Mouse (Mus musculus): ENCODE measurements at regions not wholly inside any gene's neighbourhood (a gene's known extent, or its start where the extent isn't known, plus 50 kb on each side); places are given as distances from the start of the nearest gene placed in this dataset.

DNA sequence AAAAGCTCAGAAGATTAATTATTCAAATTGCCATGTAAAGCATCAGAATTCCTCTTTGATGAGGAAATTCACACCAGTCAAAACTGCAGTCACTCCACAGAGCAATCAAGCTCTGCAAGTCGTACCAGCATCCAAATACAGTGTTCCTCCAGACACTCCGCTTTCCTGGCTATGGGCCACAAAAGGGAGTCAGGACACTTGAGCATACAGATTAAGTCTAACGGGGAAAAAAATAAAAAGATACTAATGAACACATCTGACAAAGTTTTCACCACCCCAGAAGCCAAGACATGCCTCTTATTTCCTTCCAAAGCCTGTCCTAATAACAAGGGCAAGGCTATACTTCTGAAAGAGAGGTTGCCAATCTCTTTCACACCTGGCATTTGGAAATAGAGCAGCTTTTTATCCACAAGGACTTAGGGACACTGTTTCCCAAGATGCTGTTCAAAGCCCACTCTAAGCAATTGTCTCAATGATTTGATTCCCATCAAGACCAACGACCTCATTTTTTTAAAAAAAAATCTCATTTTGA is 485.5 kb upstream of the Pou3f2 start:
- Histone ChIP-seq H3K4me3 (ENCODE audit: low read depth, low read length) (no peak overlapping the region), H3K4me2 (ENCODE audit: low read length) (peak overlapping the region; percentile 33; the same call in 1 of the 2 replicates), H3K9ac (ENCODE audit: low read length) (no peak overlapping the region), H3K36me3 (ENCODE audit: control insufficient read depth, insufficient read depth, low read length) (no peaks in the 10 kb centered on the region), H3K27ac (ENCODE audit: low read depth, low read length) (peak overlapping the region; percentile 57; the same call in 1 of the 2 replicates), H3K9me3 (replicated peaks; ENCODE audit: control insufficient read depth, low read length) (no peaks in the 10 kb centered on the region), H3K27me3 (replicated peaks; ENCODE audit: control insufficient read depth, insufficient read depth, low read length) (no peaks in the 10 kb centered on the region), H3K4me1 (ENCODE audit: control insufficient read depth, insufficient read depth, low read length) (peaks cover 20% of the 10 kb centered on the region)
- 13% methylated on average over 4 of the region's 4 CpGs for WGBS
- peak; percentile 81 for ATAC-seq
- peak; percentile 93 for DNase-seq (ENCODE audit: low spot score)

- ATAC-seq: peak; percentile 70
- no peaks in the 10 kb centered on the region for H3K36me3 ChIP-seq (ENCODE audit: control insufficient read depth, insufficient read depth, low read length)
- peak overlapping the region; percentile 33 for H3K4me2 ChIP-seq (ENCODE audit: low read length)
- no peak overlapping the region for H3K4me3 ChIP-seq (ENCODE audit: low read depth, low read length)
- H3K27me3 ChIP-seq (replicated peaks; ENCODE audit: control insufficient read depth, insufficient read depth, low read length): no peaks in the 10 kb centered on the region
- DNase-seq (ENCODE audit: low spot score): peak; percentile 81
- WGBS: 9% methylated on average over 11 of the region's 11 CpGs
- peak overlapping the region; percentile 57 for H3K27ac ChIP-seq (ENCODE audit: low read depth, low read length)
- H3K9me3 ChIP-seq (replicated peaks; ENCODE audit: control insufficient read depth, low read length): no peaks in the 10 kb centered on the region
- peaks cover 20% of the 10 kb centered on the region for H3K4me1 ChIP-seq (ENCODE audit: control insufficient read depth, insufficient read depth, low read length)
- H3K9ac ChIP-seq (ENCODE audit: low read length): no peak overlapping the region
Observed at GRCm38 (mm10) chr4:22972784-22973584, 484.8 kb upstream of the Pou3f2 start.

GRCm38 (mm10) chr4:22971127-22971526 is 483.0 kb upstream of the Pou3f2 start:
- H3K9ac ChIP-seq (ENCODE audit: low read length): no peak overlapping the region
- H3K4me3 ChIP-seq (ENCODE audit: low read depth, low read length): no peak overlapping the region
- H3K27me3 ChIP-seq (replicated peaks; ENCODE audit: control insufficient read depth, insufficient read depth, low read length): no peaks in the 10 kb centered on the region
- no peaks in the 10 kb centered on the region for H3K36me3 ChIP-seq (ENCODE audit: control insufficient read depth, insufficient read depth, low read length)
- no peaks in the 10 kb centered on the region for H3K9me3 ChIP-seq (replicated peaks; ENCODE audit: control insufficient read depth, low read length)
- H3K4me2 ChIP-seq (ENCODE audit: low read length): no peak overlapping the region
- H3K4me1 ChIP-seq (ENCODE audit: control insufficient read depth, insufficient read depth, low read length): peaks cover 20% of the 10 kb centered on the region
- ATAC-seq: peak; percentile 59
- WGBS: 8% methylated on average over 2 of the region's 2 CpGs
- no peak overlapping the region for H3K27ac ChIP-seq (ENCODE audit: low read depth, low read length)
- peak; percentile 80 for DNase-seq (ENCODE audit: low spot score)

GRCm38 (mm10) chr4:22970495-22970894 is 482.3 kb upstream of the Pou3f2 start:
- H3K27ac ChIP-seq (ENCODE audit: low read depth, low read length): peak overlapping the region; percentile 39; the same call in 1 of the 2 replicates
- H3K27me3 ChIP-seq (replicated peaks; ENCODE audit: control insufficient read depth, insufficient read depth, low read length): no peaks in the 10 kb centered on the region
- H3K9me3 ChIP-seq (replicated peaks; ENCODE audit: control insufficient read depth, low read length): no peaks in the 10 kb centered on the region
- DNase-seq (ENCODE audit: low spot score) (peak; percentile 76), ATAC-seq (peak; percentile 40)
- no peak overlapping the region for H3K9ac ChIP-seq (ENCODE audit: low read length)
- H3K4me1 ChIP-seq (ENCODE audit: control insufficient read depth, insufficient read depth, low read length): peaks cover 20% of the 10 kb centered on the region
- no peaks in the 10 kb centered on the region for H3K36me3 ChIP-seq (ENCODE audit: control insufficient read depth, insufficient read depth, low read length)
- WGBS: 2% methylated on average over 5 of the region's 5 CpGs
- H3K4me3 ChIP-seq (ENCODE audit: low read depth, low read length): no peak overlapping the region
- H3K4me2 ChIP-seq (ENCODE audit: low read length): no peak overlapping the region

DNA sequence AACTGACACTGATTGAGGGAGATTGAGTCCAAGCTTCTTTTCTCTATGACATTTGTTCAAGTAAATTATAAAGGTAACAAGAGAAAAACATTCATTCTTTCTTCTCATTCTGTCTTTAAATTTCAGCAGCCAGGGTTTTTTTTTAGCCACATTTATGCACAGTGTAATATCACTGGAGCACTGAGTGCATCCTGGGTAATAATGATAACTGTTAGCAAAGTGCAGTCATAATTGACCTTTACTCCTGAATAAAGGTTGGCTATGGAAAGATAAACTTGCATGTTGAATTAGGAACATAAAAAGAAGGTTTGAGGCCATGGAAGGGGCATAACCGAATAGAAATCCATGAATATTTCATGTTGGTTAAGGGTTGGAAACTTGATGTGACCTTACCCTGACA is 461.3 kb upstream of the Pou3f2 start:
- no peak overlapping the region for H3K4me2 ChIP-seq (ENCODE audit: low read length)
- DNase-seq (ENCODE audit: low spot score) (no peak), ATAC-seq (no peak)
- WGBS: 86% methylated on average over 1 of the region's 1 CpGs
- no peak overlapping the region for H3K4me3 ChIP-seq (ENCODE audit: low read depth, low read length)
- H3K9me3 ChIP-seq (replicated peaks; ENCODE audit: control insufficient read depth, low read length): no peaks in the 10 kb centered on the region
- no peak overlapping the region for H3K27ac ChIP-seq (ENCODE audit: low read depth, low read length)
- no peaks in the 10 kb centered on the region for H3K27me3 ChIP-seq (replicated peaks; ENCODE audit: control insufficient read depth, insufficient read depth, low read length)
- H3K4me1 ChIP-seq (ENCODE audit: control insufficient read depth, insufficient read depth, low read length): peaks cover 7% of the 10 kb centered on the region; the same call in 1 of the 2 replicates
- H3K36me3 ChIP-seq (ENCODE audit: control insufficient read depth, insufficient read depth, low read length): no peaks in the 10 kb centered on the region
- H3K9ac ChIP-seq (ENCODE audit: low read length): no peak overlapping the region

GRCm38 (mm10) chr4:22948880-22949279 is 460.7 kb upstream of the Pou3f2 start:
- no peak overlapping the region for H3K4me2 ChIP-seq (ENCODE audit: low read length)

DNA sequence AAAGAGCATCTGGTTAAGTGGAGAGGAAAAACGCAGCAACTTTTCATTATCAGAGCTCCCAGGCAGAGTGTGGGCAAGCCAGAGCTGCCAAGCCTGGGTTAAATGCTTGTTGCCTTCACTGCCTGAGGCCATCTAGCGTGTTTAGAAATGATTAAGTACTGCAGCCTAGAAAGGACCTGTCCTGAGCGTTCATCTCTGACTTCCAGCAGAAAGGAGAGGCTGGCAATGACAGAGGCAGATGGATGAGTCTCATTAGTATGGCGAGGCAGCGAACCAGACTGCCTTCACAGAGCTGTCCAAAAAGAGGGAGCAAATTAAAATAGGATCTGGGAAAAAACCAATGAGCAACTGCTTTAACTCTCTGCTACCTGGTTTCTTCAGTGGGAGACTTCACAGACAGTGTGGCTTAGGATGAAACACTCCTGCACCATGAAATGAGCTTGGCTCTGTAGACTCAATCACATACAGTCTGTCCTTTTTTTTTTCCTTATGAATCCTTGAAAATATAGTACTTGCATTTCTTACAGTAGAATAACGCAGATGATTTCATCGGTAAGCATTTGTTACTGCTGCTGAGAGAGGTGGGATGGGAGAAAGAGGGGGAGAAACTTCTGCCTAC is 458.7 kb upstream of the Pou3f2 start:
- Histone ChIP-seq H3K9me3 (replicated peaks; ENCODE audit: control insufficient read depth, low read length) (no peaks in the 10 kb centered on the region), H3K9ac (ENCODE audit: low read length) (no peak overlapping the region), H3K27me3 (replicated peaks; ENCODE audit: control insufficient read depth, insufficient read depth, low read length) (no peaks in the 10 kb centered on the region), H3K4me3 (ENCODE audit: low read depth, low read length) (no peak overlapping the region), H3K36me3 (ENCODE audit: control insufficient read depth, insufficient read depth, low read length) (no peaks in the 10 kb centered on the region), H3K27ac (ENCODE audit: low read depth, low read length) (0 out of 2 replicates have a peak overlapping the region, but pooled peaks have one; percentile 3), H3K4me1 (ENCODE audit: control insufficient read depth, insufficient read depth, low read length) (peaks cover 7% of the 10 kb centered on the region; the same call in 1 of the 2 replicates), H3K4me2 (ENCODE audit: low read length) (no peak overlapping the region)
- peak; percentile 89 for ATAC-seq
- peak; percentile 65 for DNase-seq (ENCODE audit: low spot score)
- WGBS: 41% methylated on average over 7 of the region's 7 CpGs

More at GRCm38 (mm10) chr4:22948880-22949279, 460.7 kb upstream of the Pou3f2 start:
- no peak for DNase-seq (ENCODE audit: low spot score)
- no peak overlapping the region for H3K9ac ChIP-seq (ENCODE audit: low read length)
- no peak overlapping the region for H3K4me3 ChIP-seq (ENCODE audit: low read depth, low read length)
- no peak for ATAC-seq
- H3K36me3 ChIP-seq (ENCODE audit: control insufficient read depth, insufficient read depth, low read length): no peaks in the 10 kb centered on the region
- H3K27me3 ChIP-seq (replicated peaks; ENCODE audit: control insufficient read depth, insufficient read depth, low read length): no peaks in the 10 kb centered on the region
- peaks cover 7% of the 10 kb centered on the region; the same call in 1 of the 2 replicates for H3K4me1 ChIP-seq (ENCODE audit: control insufficient read depth, insufficient read depth, low read length)
- H3K27ac ChIP-seq (ENCODE audit: low read depth, low read length): no peak overlapping the region
- H3K9me3 ChIP-seq (replicated peaks; ENCODE audit: control insufficient read depth, low read length): no peaks in the 10 kb centered on the region
- WGBS: 94% methylated on average over 4 of the region's 4 CpGs

- Histone ChIP-seq H3K4me1 (ENCODE audit: control insufficient read depth, insufficient read depth, low read length) (no peaks in the 10 kb centered on the region), H3K9me3 (replicated peaks; ENCODE audit: control insufficient read depth, low read length) (no peaks in the 10 kb centered on the region), H3K4me2 (ENCODE audit: low read length) (no peak overlapping the region), H3K9ac (ENCODE audit: low read length) (no peak overlapping the region), H3K36me3 (ENCODE audit: control insufficient read depth, insufficient read depth, low read length) (no peaks in the 10 kb centered on the region), H3K4me3 (ENCODE audit: low read depth, low read length) (no peak overlapping the region), H3K27ac (ENCODE audit: low read depth, low read length) (no peak overlapping the region), H3K27me3 (replicated peaks; ENCODE audit: control insufficient read depth, insufficient read depth, low read length) (no peaks in the 10 kb centered on the region)
- ATAC-seq: no peak
- no peak for DNase-seq (ENCODE audit: low spot score)
- 97% methylated on average over 1 of the region's 1 CpGs for WGBS
Observed at GRCm38 (mm10) chr4:22938302-22938701, 450.1 kb upstream of the Pou3f2 start.

DNA sequence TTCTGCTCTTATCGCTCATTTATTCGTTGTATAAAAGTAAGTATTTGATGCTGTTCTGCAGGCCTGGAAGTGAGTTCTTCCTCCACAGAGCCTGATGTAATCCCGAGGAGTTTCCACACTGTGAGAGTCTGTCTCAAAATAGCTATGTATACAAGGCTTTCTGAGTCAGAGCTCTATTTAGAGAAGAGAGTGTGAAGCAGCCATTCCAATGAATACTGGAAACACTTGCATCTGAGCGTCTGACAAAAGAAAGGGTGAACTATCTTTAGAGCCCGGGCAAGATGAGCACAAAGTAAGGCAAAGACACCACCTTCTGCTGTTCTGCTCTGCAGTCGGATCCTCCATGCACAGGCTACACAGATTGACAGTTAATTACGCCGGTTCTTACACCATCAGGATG is 436.0 kb upstream of the Pou3f2 start:
- 91% methylated on average over 8 of the region's 8 CpGs for WGBS
- ATAC-seq: no peak

More for the DNA sequence above, 436.0 kb upstream of the Pou3f2 start:
- no peaks in the 10 kb centered on the region for H3K27me3 ChIP-seq (replicated peaks; ENCODE audit: control insufficient read depth, insufficient read depth, low read length)
- H3K36me3 ChIP-seq (ENCODE audit: control insufficient read depth, insufficient read depth, low read length): no peaks in the 10 kb centered on the region
- no peak overlapping the region for H3K4me3 ChIP-seq (ENCODE audit: low read depth, low read length)
- no peak for DNase-seq (ENCODE audit: low spot score)
- H3K9me3 ChIP-seq (replicated peaks; ENCODE audit: control insufficient read depth, low read length): no peaks in the 10 kb centered on the region
- H3K4me1 ChIP-seq (ENCODE audit: control insufficient read depth, insufficient read depth, low read length): no peaks in the 10 kb centered on the region
- H3K27ac ChIP-seq (ENCODE audit: low read depth, low read length): no peak overlapping the region
- no peak overlapping the region for H3K9ac ChIP-seq (ENCODE audit: low read length)
- no peak overlapping the region for H3K4me2 ChIP-seq (ENCODE audit: low read length)

Data from forebrain, embryonic 14.5 days (tissue).